In genomic region chr13:21944592-21944925, GRCm38 (mm10) we compare ENCODE assay signal across 9 mouse cellular contexts. TPM values are rescaled to one million over a fixed set of nuclear protein-coding genes. Genes with fewer than 3 reads are reported as not detected.
A peak's percentile ranks its signal among the peaks of the same experiment; 100 is the strongest.
DNase-seq lines count a peak whose midpoint lies in the region; ATAC-seq and TF ChIP-seq lines count a peak whose summit lies in the region.
"Had no signal": no experiment of that assay in that cellular context is flagged by ENCODE, and none has a peak within 500 bp of the region (broad histone marks: within the 10 kb centered on the region; RNA-seq: fewer than 3 reads in every experiment).

No protein-coding gene starts in this region.

- H3K4me1 ChIP-seq in lung, adult 2 months (ENCODE audit: control insufficient read depth, insufficient read depth, low read length) = peaks cover 3% of the 10 kb centered on the region
- H3K4me1 ChIP-seq in embryonic facial prominence, embryonic 15.5 days = peaks cover 3% of the 10 kb centered on the region; the same call in 1 of the 2 replicates
- peaks cover 14% of the 10 kb centered on the region for H3K4me1 ChIP-seq in limb, embryonic 13.5 days
- H3K4me1 ChIP-seq in neural tube, embryonic 15.5 days = peaks cover 17% of the 10 kb centered on the region

- no peak for TF ChIP-seq POLR2A in lung, adult 2 months (IDR thresholded peaks at IDR 0.05; ENCODE audit: borderline replicate concordance, extremely low read depth, low read depth, low read length)

- H3K9ac ChIP-seq in embryonic facial prominence, embryonic 15.5 days = no peak overlapping the region; the same call in 1 of the 2 replicates
- peak overlapping the region; percentile 87 for H3K9ac ChIP-seq in limb, embryonic 13.5 days
- peak overlapping the region; percentile 67 for H3K9ac ChIP-seq in neural tube, embryonic 15.5 days (replicated peaks)

- H3K36me3 ChIP-seq in embryonic facial prominence, embryonic 15.5 days = peaks cover under 1% of the 10 kb centered on the region; the same call in 1 of the 2 replicates
- H3K36me3 ChIP-seq in limb, embryonic 13.5 days = peaks cover 13% of the 10 kb centered on the region
- peaks cover 4% of the 10 kb centered on the region for H3K36me3 ChIP-seq in neural tube, embryonic 15.5 days

- no peak overlapping the region; the same call in 1 of the 2 replicates for H3K27ac ChIP-seq in embryonic facial prominence, embryonic 15.5 days (replicated peaks)
- no peak overlapping the region; the same call in 1 of the 2 replicates for H3K27ac ChIP-seq in limb, embryonic 13.5 days
- H3K27ac ChIP-seq in neural tube, embryonic 15.5 days (replicated peaks) = peak overlapping the region; percentile 77

- peak overlapping the region; percentile 85 for H3K4me3 ChIP-seq in lung, adult 2 months (replicated peaks; ENCODE audit: extremely low read depth, low read depth, low read length)
- peak overlapping the region; percentile 76 for H3K4me3 ChIP-seq in embryonic facial prominence, embryonic 15.5 days (replicated peaks)
- H3K4me3 ChIP-seq in limb, embryonic 13.5 days = peak overlapping the region; percentile 76
- H3K4me3 ChIP-seq in neural tube, embryonic 15.5 days (replicated peaks) = peak overlapping the region; percentile 81

- no peaks in the 10 kb centered on the region for H3K27me3 ChIP-seq in embryonic facial prominence, embryonic 15.5 days
- no peaks in the 10 kb centered on the region for H3K27me3 ChIP-seq in limb, embryonic 13.5 days
- no peaks in the 10 kb centered on the region for H3K27me3 ChIP-seq in neural tube, embryonic 15.5 days (replicated peaks)

- intact Hi-C loops in left cerebral cortex, postnatal 36 days (cut with DNase I) = loop anchor here (5.0 kb wide), 1 partner anchor 1488 kb away; no protein-coding TSS in a partner anchor

- no peak for DNase-seq in lung, adult 2 months
- DNase-seq in lung, postnatal 36 days = no peak
- DNase-seq in left cerebral cortex, postnatal 36 days (ENCODE audit: low spot score in 2 of 2) = no peak
- DNase-seq in layer of hippocampus, adult 9-10 months (ENCODE audit: low spot score) = no peak
- no peak for DNase-seq in adrenal gland, postnatal 36 days

- TF ChIP-seq CTCF in lung, adult 2 months (IDR thresholded peaks at IDR 0.05; ENCODE audit: insufficient read depth, low read length) = no peak

- H3K4me2 ChIP-seq in embryonic facial prominence, embryonic 15.5 days (replicated peaks) = peak overlapping the region; percentile 75
- peak overlapping the region; percentile 70 for H3K4me2 ChIP-seq in limb, embryonic 13.5 days (replicated peaks)
- peak overlapping the region; percentile 71 for H3K4me2 ChIP-seq in neural tube, embryonic 15.5 days

- ATAC-seq in embryonic facial prominence, embryonic 15.5 days (ENCODE audit: insufficient number of reproducible peaks, low FRiP score, low TSS enrichment, low read depth) = no peak; the same call in 1 of the 2 replicates
- ATAC-seq in limb, embryonic 13.5 days (ENCODE audit: low FRiP score, low read depth) = no peak; the same call in 1 of the 2 replicates
- ATAC-seq in neural tube, embryonic 15.5 days (ENCODE audit: low FRiP score) = peak; percentile 65

- H3K9me3 ChIP-seq in embryonic facial prominence, embryonic 15.5 days (replicated peaks) = no peaks in the 10 kb centered on the region
- H3K9me3 ChIP-seq in limb, embryonic 13.5 days = no peaks in the 10 kb centered on the region
- no peaks in the 10 kb centered on the region for H3K9me3 ChIP-seq in neural tube, embryonic 15.5 days (replicated peaks)

- under 1% methylated on average over 7 of the region's 7 CpGs for WGBS in lung, adult 2 months
- 1% methylated on average over 7 of the region's 7 CpGs for WGBS in embryonic facial prominence, embryonic 15.5 days
- under 1% methylated on average over 7 of the region's 7 CpGs for WGBS in limb, embryonic 13.5 days
- under 1% methylated on average over 7 of the region's 7 CpGs for WGBS in neural tube, embryonic 15.5 days

RNA-seq across cellular contexts. Expression of gene Zfp184, which starts 0.3 kb away (rescaled TPM):
- polyA plus RNA-seq in lung, adult 2 months (2012; rRNA removed) = 0.53 and 0.60 TPM in 2 replicates
- polyA plus RNA-seq in embryonic facial prominence, embryonic 15.5 days (2015; fragmentation: Nextera tagmentation; extraction: Ambion mirVana) = 7.7 and 9.0 TPM in 2 replicates
- 18.3 and 20.2 TPM in 2 replicates for polyA plus RNA-seq in limb, embryonic 13.5 days (2015; fragmentation: Nextera tagmentation; extraction: Ambion mirVana)
- polyA plus RNA-seq in neural tube, embryonic 15.5 days (2015; fragmentation: Nextera tagmentation; extraction: Ambion mirVana) = 10.3 and 11.5 TPM in 2 replicates
- total RNA-seq in left cerebral cortex, postnatal 36 days (2021) = 1 to 10 TPM; 3.7 to 4.2 TPM
- total RNA-seq in adrenal gland, postnatal 36 days (2021) = 1 to 10 TPM; 1.5 to 1.6 TPM

RNA-seq across cellular contexts. Expression of gene Pom121l2, which starts 36.4 kb away (rescaled TPM):
- not detected in 2 replicates for polyA plus RNA-seq in lung, adult 2 months (2012; rRNA removed)
- 0.29 TPM in 2 replicates for polyA plus RNA-seq in embryonic facial prominence, embryonic 15.5 days (2015; fragmentation: Nextera tagmentation; extraction: Ambion mirVana)
- 0.37 and 0.38 TPM in 2 replicates for polyA plus RNA-seq in limb, embryonic 13.5 days (2015; fragmentation: Nextera tagmentation; extraction: Ambion mirVana)
- 0.11 TPM in 1 of 2 replicates, not detected in the other for polyA plus RNA-seq in neural tube, embryonic 15.5 days (2015; fragmentation: Nextera tagmentation; extraction: Ambion mirVana)
- not detected for total RNA-seq in left cerebral cortex, postnatal 36 days (2021)
- total RNA-seq in adrenal gland, postnatal 36 days (2021) = not detected
- total RNA-seq: adrenal gland, adult 2 months had no signal
- polyA plus RNA-seq: adrenal gland, adult 2 months had no signal
